Mouse (Mus musculus) urinary bladder, postnatal 36 days (tissue): Measurements from ENCODE around the gene Nsd1.
A peak's percentile ranks its signal among the peaks of the same experiment; 100 is the strongest.

Experiments used
- DNase-seq, 2 experiments: peaks; one replicate each; pipeline ENCODE4 v3.0.0; 2022; ENCODE audit warnings: low spot score in 2 of 2, mixed read lengths in 1 of 2

Nsd1 gene

GRCm38 (mm10) chr13:55329109-55329682, 119.6 kb downstream of the Nsd1 start:
- no peak for DNase-seq

- DNase-seq: peak; percentile 73 to 74
Measured at GRCm38 (mm10) chr13:55329683-55330566, 120.3 kb downstream of the Nsd1 start, which contains the start of gene Mxd3. Mxd3 (minus strand) TSS chr13:55329823.

- no peak for DNase-seq
Measured at GRCm38 (mm10) chr13:55330567-55331400, 121.2 kb downstream of the Nsd1 start.

GRCm38 (mm10) chr13:55332331-55332730, 122.7 kb downstream of the Nsd1 start:
- no peak for DNase-seq

GRCm38 (mm10) chr13:55335701-55336100, 126.1 kb downstream of the Nsd1 start:
- DNase-seq: no peak

GRCm38 (mm10) chr13:55337341-55337975, 127.9 kb downstream of the Nsd1 start:
- no peak for DNase-seq

GRCm38 (mm10) chr13:55338131-55339054, 128.8 kb downstream of the Nsd1 start:
- no peak for DNase-seq

- DNase-seq: no peak
Measured at GRCm38 (mm10) chr13:55339259-55339658, 129.7 kb downstream of the Nsd1 start.

- no peak for DNase-seq
Measured at GRCm38 (mm10) chr13:55342469-55342868, 132.9 kb downstream of the Nsd1 start.

- no peak for DNase-seq
Measured at GRCm38 (mm10) chr13:55344286-55344685, 134.7 kb downstream of the Nsd1 start.

GRCm38 (mm10) chr13:55346745-55347144, 137.2 kb downstream of the Nsd1 start:
- no peak for DNase-seq

- DNase-seq: no peak
Measured at GRCm38 (mm10) chr13:55361145-55361544, 151.6 kb downstream of the Nsd1 start.

GRCm38 (mm10) chr13:55361974-55362452, 152.4 kb downstream of the Nsd1 start:
- DNase-seq: peak in 1 of 2 experiments; percentile 12

GRCm38 (mm10) chr13:55362453-55363060, 153.0 kb downstream of the Nsd1 start, which contains the start of gene Lman2:
Lman2 (minus strand) TSS chr13:55362783.
- DNase-seq: peak; percentile 92 to 97
